Mouse (Mus musculus) kidney, adult 9 months (tissue): Measurements from ENCODE around the gene Gla.
A peak's percentile ranks its signal among the peaks of the same experiment; 100 is the strongest.

ENCODE experiments used
- DNase-seq: peaks from one replicate; pipeline ENCODE4 v3.0.0; 2022

Gene Gla

GRCm38 (mm10) chrX:134586447-134586846 lies 14.5 kb downstream of the Gla start:
- no peak for DNase-seq

- DNase-seq, result peak; percentile 93
Observed at GRCm38 (mm10) chrX:134585103-134586002, 15.6 kb downstream of the Gla start, which contains the start of gene Rpl36a. TSS of gene Rpl36a (plus strand) at chrX:134585654.

GRCm38 (mm10) chrX:134582888-134583669 lies 17.8 kb downstream of the Gla start, which contains the start of gene Btk:
TSS of gene Btk (minus strand) at chrX:134583570.
- DNase-seq, result no peak

- no peak for DNase-seq
Observed at GRCm38 (mm10) chrX:134582270-134582669, 18.7 kb downstream of the Gla start.

- no peak for DNase-seq
Observed at GRCm38 (mm10) chrX:134580528-134581305, 20.2 kb downstream of the Gla start.

GRCm38 (mm10) chrX:134577896-134578295 lies 23.0 kb downstream of the Gla start:
- DNase-seq, result no peak

- no peak for DNase-seq
Observed at GRCm38 (mm10) chrX:134566536-134567222, 34.2 kb downstream of the Gla start.

GRCm38 (mm10) chrX:134564326-134564725 lies 36.6 kb downstream of the Gla start:
- no peak for DNase-seq

GRCm38 (mm10) chrX:134554425-134554824 lies 46.5 kb downstream of the Gla start:
- DNase-seq, result no peak

GRCm38 (mm10) chrX:134553326-134553725 lies 47.6 kb downstream of the Gla start:
- no peak for DNase-seq

- DNase-seq, result peak; percentile 47
Observed at GRCm38 (mm10) chrX:134550903-134551302, 50.0 kb downstream of the Gla start.

- DNase-seq, result no peak
Observed at GRCm38 (mm10) chrX:134547330-134547729, 53.6 kb downstream of the Gla start.

- no peak for DNase-seq
Observed at GRCm38 (mm10) chrX:134541955-134542308, 59.0 kb downstream of the Gla start.

- peak; percentile 57 for DNase-seq
Observed at GRCm38 (mm10) chrX:134541145-134541954, 59.6 kb downstream of the Gla start, which contains the start of gene Timm8a1. TSS of gene Timm8a1 (minus strand) at chrX:134541865.

GRCm38 (mm10) chrX:134540414-134541135 lies 60.4 kb downstream of the Gla start:
- peak; percentile 40 for DNase-seq

GRCm38 (mm10) chrX:134539795-134540194 lies 61.1 kb downstream of the Gla start:
- peak; percentile 1 for DNase-seq
